Mouse (Mus musculus) liver, embryonic 16.5 days (tissue): ENCODE measurements around the gene Cdh13. TPM values are rescaled to one million over a fixed set of nuclear protein-coding genes. Genes with fewer than 3 reads are reported as not detected.

Experiments
- ATAC-seq: fragments of 200-750 bp; cut with Nextera tagmentation; 2 replicates; pipeline ENCODE4 v1.8.0; 2017; ENCODE audit warnings: low read depth, mild to moderate bottlenecking, moderate number of reproducible peaks, moderate library complexity
- H3K27ac ChIP-seq: fragments of 300-500 bp; sonication (generic); 2 replicates; pipeline ENCODE4 v1.5.1; 2014; ENCODE audit warnings: mild to moderate bottlenecking, low read length
- H3K27me3 ChIP-seq: fragments of 300-500 bp; sonication (generic); 2 replicates; pipeline ENCODE4 v1.6.1; 2014; ENCODE audit warnings: low read depth, low read length, mixed read lengths; ENCODE audit not compliant: control insufficient read depth, insufficient read depth
- H3K36me3 ChIP-seq: fragments of 300-500 bp; sonication (generic); 2 replicates; pipeline ENCODE4 v1.6.1; 2014; ENCODE audit warnings: mild to moderate bottlenecking; ENCODE audit not compliant: control insufficient read depth, insufficient read depth
- H3K4me1 ChIP-seq: fragments of 300-500 bp; sonication (generic); 2 replicates; pipeline ENCODE4 v1.6.1; 2014; ENCODE audit warnings: low read depth, low read length, mixed read lengths; ENCODE audit not compliant: control insufficient read depth
- H3K4me2 ChIP-seq: fragments of 300-500 bp; sonication (generic); 2 replicates; pipeline ENCODE4 v1.6.1; 2014; ENCODE audit warnings: low read depth, low read length, mixed read lengths
- H3K4me3 ChIP-seq: fragments of 300-500 bp; sonication (generic); 2 replicates; pipeline ENCODE4 v1.5.1; 2014; ENCODE audit warnings: low read depth, mild to moderate bottlenecking, low read length
- H3K9ac ChIP-seq: fragments of 300-500 bp; sonication (generic); 2 replicates; pipeline ENCODE4 v1.6.1; 2014; ENCODE audit warnings: low read depth, low read length
- H3K9me3 ChIP-seq: fragments of 300-500 bp; sonication (generic); replicated peaks from 2 replicates; pipeline ENCODE4 v1.6.1; 2016; ENCODE audit warnings: low read length; ENCODE audit not compliant: control insufficient read depth
- WGBS: fragments of 180-500 bp; shearing (Covaris S2); extraction: QIAGEN DNeasy Blood & Tissue Kit; methylation state at CpG from one replicate; pipeline ENCODE4 v1.1.7; 2014; ENCODE audit not compliant: insufficient replicate concordance; 5-methylcytosine and 5-hydroxymethylcytosine counted together
- polyA plus RNA-seq: library from polyadenylated mRNA; unstranded; fragments of >200 nt; fragmentation: Nextera tagmentation; extraction: Ambion mirVana; gene quantifications from 2 replicates; pipeline ENCODE4 v1.2.1, GENCODE M21; 2015

The Cdh13 gene
- polyA plus RNA-seq, 1 experiment from 2014 or later = 1.0 TPM

DNA sequence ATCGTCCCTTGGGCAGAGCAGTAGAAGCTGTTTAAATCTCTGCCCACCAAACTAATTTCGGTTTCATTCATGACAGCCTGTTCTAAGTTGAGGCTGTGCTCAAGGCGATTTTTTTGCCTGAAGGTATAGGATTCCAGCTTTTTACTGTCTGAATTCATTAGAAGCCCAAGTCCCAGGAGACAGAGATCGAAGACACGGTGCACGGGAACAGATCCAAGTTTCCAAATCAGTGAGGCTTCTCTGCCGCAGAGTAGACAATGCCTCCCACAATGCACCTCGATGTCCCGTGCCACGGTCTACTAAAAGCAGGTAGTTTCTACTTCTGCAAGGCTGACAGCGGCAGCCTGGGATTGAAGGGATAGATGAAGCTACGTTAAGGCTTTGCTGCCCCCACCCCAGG, 778.1 kb downstream of the Cdh13 start:
- no peak overlapping the region for H3K4me2 ChIP-seq
- H3K4me1 ChIP-seq = no peaks in the 10 kb centered on the region
- H3K27me3 ChIP-seq = no peaks in the 10 kb centered on the region
- H3K4me3 ChIP-seq = no peak overlapping the region
- no peaks in the 10 kb centered on the region for H3K36me3 ChIP-seq
- WGBS = 70% methylated on average over 12 of the region's 12 CpGs
- H3K9ac ChIP-seq = no peak overlapping the region
- ATAC-seq = no peak
- no peak overlapping the region for H3K27ac ChIP-seq
- H3K9me3 ChIP-seq = no peaks in the 10 kb centered on the region

DNA sequence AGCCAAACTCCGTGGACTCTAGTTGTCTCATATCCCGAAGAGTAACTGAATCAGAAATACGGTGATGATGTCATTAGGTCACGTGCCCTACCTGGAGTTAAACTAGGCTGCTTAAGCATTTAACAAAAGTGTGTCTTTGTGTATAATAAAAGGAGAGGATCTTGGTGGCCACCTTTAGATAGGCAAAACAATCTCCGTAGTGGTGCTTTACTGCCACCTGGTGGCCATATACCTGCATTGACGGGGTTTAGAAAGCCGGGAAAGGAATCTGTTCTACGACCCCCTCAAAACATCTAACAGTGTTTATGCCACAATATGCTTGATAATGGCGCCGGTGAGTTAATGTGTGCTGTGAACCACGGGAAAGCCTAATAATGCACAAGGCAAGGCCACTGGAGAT, 781.0 kb downstream of the Cdh13 start:
- H3K9me3 ChIP-seq = no peaks in the 10 kb centered on the region
- no peak overlapping the region for H3K4me3 ChIP-seq
- WGBS = 14% methylated on average over 11 of the region's 11 CpGs
- ATAC-seq = no peak
- H3K36me3 ChIP-seq = no peaks in the 10 kb centered on the region
- no peak overlapping the region for H3K4me2 ChIP-seq
- H3K4me1 ChIP-seq = no peaks in the 10 kb centered on the region
- H3K27me3 ChIP-seq = no peaks in the 10 kb centered on the region
- no peak overlapping the region for H3K27ac ChIP-seq
- no peak overlapping the region for H3K9ac ChIP-seq

DNA sequence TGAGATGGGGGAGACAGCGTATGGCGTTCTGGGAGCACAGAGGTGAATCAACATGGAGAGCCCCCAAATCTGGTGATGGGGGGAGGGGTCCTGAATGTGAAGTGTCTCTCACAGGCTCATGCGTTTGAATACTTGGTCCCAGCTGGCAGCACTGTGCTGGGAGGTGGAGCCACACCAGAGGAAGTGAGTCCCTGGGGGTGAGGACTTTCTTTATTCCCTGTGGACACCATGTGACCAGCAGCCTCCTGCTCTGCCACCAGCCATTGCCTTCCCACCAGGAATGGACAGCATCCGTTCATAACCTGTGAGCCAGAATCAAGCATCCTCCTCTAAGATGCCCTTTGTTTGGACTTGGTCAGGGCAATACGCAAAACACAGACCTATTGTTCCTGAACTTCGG, 788.8 kb downstream of the Cdh13 start:
- Histone ChIP-seq H3K9me3 (no peaks in the 10 kb centered on the region), H3K27me3 (no peaks in the 10 kb centered on the region), H3K4me2 (no peak overlapping the region), H3K27ac (no peak overlapping the region), H3K4me3 (no peak overlapping the region), H3K4me1 (no peaks in the 10 kb centered on the region), H3K36me3 (no peaks in the 10 kb centered on the region), H3K9ac (no peak overlapping the region)
- no peak for ATAC-seq
- WGBS = 59% methylated on average over 6 of the region's 6 CpGs

DNA sequence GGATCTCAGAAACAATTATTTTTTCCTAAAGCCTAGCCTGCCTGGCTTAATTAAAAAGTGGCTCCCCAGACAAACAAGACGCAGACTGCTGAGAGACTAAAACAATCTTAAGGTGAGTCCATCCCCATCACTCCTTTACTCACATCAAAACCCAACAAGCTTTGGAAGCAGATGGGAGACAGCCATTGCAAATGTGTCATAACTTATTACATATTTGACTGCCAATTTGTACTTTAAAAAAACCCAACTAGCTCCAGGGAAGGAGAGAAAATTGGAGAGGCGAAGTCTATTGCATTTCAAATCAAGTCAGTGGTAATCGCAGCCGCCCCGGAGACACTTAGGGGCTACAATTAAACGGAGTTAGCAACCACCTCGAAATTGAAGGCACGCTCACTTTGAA, 801.5 kb downstream of the Cdh13 start:
- ATAC-seq = no peak
- Histone ChIP-seq H3K9ac (no peak overlapping the region), H3K27ac (no peak overlapping the region), H3K9me3 (no peaks in the 10 kb centered on the region), H3K4me2 (no peak overlapping the region), H3K4me3 (no peak overlapping the region), H3K27me3 (no peaks in the 10 kb centered on the region), H3K36me3 (no peaks in the 10 kb centered on the region), H3K4me1 (no peaks in the 10 kb centered on the region)
- WGBS = 72% methylated on average over 8 of the region's 8 CpGs

DNA sequence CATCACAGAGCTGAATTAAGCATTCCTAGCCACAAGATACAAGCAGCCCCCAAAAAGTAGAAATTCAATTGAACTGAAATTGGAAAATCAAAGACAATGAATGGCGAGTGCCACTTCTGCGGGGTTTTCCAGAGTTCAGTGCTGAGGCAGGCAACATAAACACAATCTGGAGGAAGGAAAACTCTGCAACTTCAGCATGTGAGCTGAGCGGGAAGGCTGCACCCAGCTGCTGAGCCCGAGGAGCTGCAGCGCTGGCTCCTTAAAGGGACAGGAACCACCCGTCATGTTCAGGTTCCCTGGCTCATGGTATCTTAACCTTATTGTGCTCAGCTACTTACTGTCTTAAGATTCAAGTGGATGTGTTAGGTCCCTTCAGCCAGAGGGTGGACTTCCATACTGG, 814.7 kb downstream of the Cdh13 start:
- 39% methylated on average over 6 of the region's 6 CpGs for WGBS
- Histone ChIP-seq H3K9ac (no peak overlapping the region), H3K4me3 (no peak overlapping the region), H3K36me3 (no peaks in the 10 kb centered on the region), H3K27me3 (no peaks in the 10 kb centered on the region), H3K4me2 (no peak overlapping the region), H3K27ac (no peak overlapping the region), H3K4me1 (no peaks in the 10 kb centered on the region), H3K9me3 (no peaks in the 10 kb centered on the region)
- ATAC-seq = no peak

DNA sequence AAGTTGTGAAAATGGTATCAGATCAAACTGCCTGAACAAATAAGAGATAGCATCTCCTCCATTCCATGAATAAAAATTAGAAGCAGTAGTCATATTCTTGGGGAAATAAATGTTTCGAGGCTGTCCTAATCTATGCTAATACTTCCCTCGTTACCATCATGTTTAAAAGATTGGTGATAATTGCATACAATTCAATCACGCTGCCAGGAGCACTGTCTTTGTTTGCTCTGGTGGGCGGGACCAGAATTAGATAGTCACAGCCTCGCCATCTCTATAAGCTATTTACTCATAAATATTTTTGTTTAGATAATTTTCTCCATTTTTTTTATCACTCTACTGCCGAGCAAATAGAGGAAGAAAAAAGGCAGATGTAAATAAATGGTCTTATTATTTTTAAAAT, 819.3 kb downstream of the Cdh13 start:
- WGBS = 60% methylated on average over 6 of the region's 6 CpGs
- Histone ChIP-seq H3K27ac (no peak overlapping the region), H3K27me3 (no peaks in the 10 kb centered on the region), H3K4me1 (no peaks in the 10 kb centered on the region), H3K9ac (no peak overlapping the region), H3K36me3 (no peaks in the 10 kb centered on the region), H3K9me3 (no peaks in the 10 kb centered on the region), H3K4me2 (no peak overlapping the region), H3K4me3 (no peak overlapping the region)
- ATAC-seq = no peak

DNA sequence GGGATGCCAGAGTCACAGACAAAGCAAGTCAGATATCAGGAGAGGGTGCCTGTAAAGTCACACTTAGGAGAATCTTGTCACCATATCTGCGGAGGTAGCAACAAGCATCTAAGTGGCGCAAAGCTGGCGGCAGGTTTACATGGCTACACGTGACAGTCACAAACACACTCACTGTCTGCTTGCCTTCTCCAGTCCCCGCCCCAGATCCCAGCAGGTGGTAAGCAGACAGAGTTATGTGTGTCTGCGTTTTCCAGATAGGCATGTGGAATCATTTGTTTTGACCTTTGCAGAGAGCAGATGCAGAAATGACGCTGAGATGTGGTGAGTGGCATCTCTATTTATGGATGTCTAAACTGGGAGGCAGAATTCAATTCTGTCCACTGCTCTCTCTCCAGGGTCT, 826.1 kb downstream of the Cdh13 start:
- H3K36me3 ChIP-seq = no peaks in the 10 kb centered on the region
- no peaks in the 10 kb centered on the region for H3K9me3 ChIP-seq
- H3K27me3 ChIP-seq = no peaks in the 10 kb centered on the region
- H3K9ac ChIP-seq = no peak overlapping the region
- H3K4me1 ChIP-seq = no peaks in the 10 kb centered on the region
- H3K4me2 ChIP-seq = no peak overlapping the region
- 68% methylated on average over 7 of the region's 7 CpGs for WGBS
- ATAC-seq = no peak
- H3K4me3 ChIP-seq = no peak overlapping the region
- no peak overlapping the region for H3K27ac ChIP-seq

DNA sequence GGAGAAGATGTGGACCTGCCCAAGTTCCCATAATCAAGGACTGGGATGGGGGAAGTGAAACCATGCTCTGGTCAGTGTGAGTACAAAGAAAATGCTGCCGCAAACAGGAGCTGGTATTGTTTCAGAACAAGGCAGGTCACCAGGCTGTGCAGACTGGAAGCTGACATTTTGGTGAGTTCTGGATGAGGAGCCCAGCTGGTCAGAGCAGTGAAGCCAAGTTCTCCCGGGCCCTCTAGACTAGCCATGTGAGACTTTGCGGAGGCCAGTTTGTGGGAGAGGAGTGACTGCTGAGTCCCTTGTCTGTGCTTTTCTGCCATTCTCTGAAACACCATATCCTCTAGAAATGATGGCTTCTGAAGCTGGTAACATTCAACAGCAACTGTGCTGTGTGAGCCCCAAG, 829.3 kb downstream of the Cdh13 start:
- Histone ChIP-seq H3K9me3 (no peaks in the 10 kb centered on the region), H3K4me1 (no peaks in the 10 kb centered on the region), H3K27ac (no peak overlapping the region), H3K27me3 (no peaks in the 10 kb centered on the region), H3K4me3 (no peak overlapping the region), H3K4me2 (no peak overlapping the region), H3K9ac (no peak overlapping the region), H3K36me3 (no peaks in the 10 kb centered on the region)
- no peak for ATAC-seq
- 65% methylated on average over 3 of the region's 3 CpGs for WGBS

DNA sequence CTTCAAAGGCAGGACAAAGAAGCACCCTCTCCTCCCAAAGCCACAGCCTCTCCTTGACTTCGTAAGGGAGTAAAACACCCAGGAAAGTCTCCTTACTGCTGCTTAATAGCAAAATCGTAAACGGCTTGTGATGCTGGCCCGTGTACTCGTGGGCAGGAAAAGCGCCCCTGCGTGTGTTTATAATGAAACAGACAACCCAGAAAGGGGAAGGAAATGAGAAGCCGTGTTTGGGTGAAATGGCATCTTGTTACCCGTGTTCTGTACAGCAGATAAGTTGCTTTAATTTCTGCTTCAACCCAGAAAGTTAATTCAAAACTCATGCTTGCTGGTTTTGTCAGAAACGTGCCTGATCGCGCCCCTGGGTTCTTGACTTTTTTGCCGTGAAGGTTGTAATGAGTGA, 837.7 kb downstream of the Cdh13 start:
- Histone ChIP-seq H3K4me1 (no peaks in the 10 kb centered on the region), H3K36me3 (no peaks in the 10 kb centered on the region), H3K4me3 (no peak overlapping the region), H3K9me3 (no peaks in the 10 kb centered on the region), H3K27ac (no peak overlapping the region), H3K9ac (no peak overlapping the region), H3K4me2 (no peak overlapping the region), H3K27me3 (no peaks in the 10 kb centered on the region)
- 19% methylated on average over 13 of the region's 13 CpGs for WGBS
- ATAC-seq = no peak

DNA sequence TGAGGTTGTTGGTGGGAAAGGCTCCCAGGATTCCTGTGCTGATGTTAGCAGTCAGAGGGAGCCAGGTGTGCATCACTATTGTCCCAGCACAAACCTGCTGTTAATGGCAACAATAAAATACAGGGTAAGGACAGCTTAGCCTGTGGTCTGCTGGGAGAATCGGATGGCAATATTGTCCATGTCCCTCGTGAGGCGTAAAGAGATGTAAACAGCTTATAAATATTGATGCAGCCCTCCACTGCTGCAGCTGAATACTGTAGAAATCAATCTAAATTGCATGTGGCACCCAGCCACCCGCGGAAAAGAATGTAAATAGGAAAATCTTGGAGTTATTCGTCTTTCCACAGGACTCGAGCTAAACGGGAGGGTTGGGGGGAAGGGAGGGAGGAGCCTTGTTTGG, 844.3 kb downstream of the Cdh13 start:
- no peak overlapping the region for H3K4me2 ChIP-seq
- no peak overlapping the region for H3K27ac ChIP-seq
- no peaks in the 10 kb centered on the region for H3K36me3 ChIP-seq
- no peak overlapping the region for H3K9ac ChIP-seq
- no peaks in the 10 kb centered on the region for H3K4me1 ChIP-seq
- no peak overlapping the region for H3K4me3 ChIP-seq
- no peaks in the 10 kb centered on the region for H3K27me3 ChIP-seq
- no peaks in the 10 kb centered on the region; the same call in 1 of the 2 replicates for H3K9me3 ChIP-seq
- 64% methylated on average over 8 of the region's 8 CpGs for WGBS
- no peak for ATAC-seq
